Mouse (Mus musculus) hindbrain, postnatal 0 days (tissue): ENCODE data around the gene Ttf2. TPM values are rescaled to one million over a fixed set of nuclear protein-coding genes. Genes with fewer than 3 reads are reported as not detected.

Source experiments
- ATAC-seq: fragments of 200-750 bp; cut with Nextera tagmentation; 2 replicates; pipeline ENCODE4 v1.8.0; 2017; ENCODE audit warnings: mild to moderate bottlenecking, moderate TSS enrichment, moderate library complexity
- DNase-seq: peaks from one replicate; pipeline ENCODE4 v3.0.0-alpha.2; 2015; ENCODE audit warnings: low spot score
- H3K27ac ChIP-seq: fragments of 300-500 bp; sonication (generic); 2 replicates; pipeline ENCODE4 v1.5.1; 2014; ENCODE audit warnings: mild to moderate bottlenecking
- H3K27me3 ChIP-seq: fragments of 300-500 bp; sonication (generic); 2 replicates; pipeline ENCODE4 v1.6.1; 2014; ENCODE audit warnings: low read length, mixed read lengths; ENCODE audit not compliant: insufficient read depth
- H3K36me3 ChIP-seq: fragments of 300-500 bp; sonication (generic); 2 replicates; pipeline ENCODE4 v1.6.1; 2014; ENCODE audit warnings: low read length, mixed read lengths; ENCODE audit not compliant: insufficient read depth
- H3K4me1 ChIP-seq: fragments of 300-500 bp; sonication (generic); 2 replicates; pipeline ENCODE4 v1.6.1; 2014; ENCODE audit warnings: antibody characterized with exemption, low read length, mixed read lengths; ENCODE audit not compliant: insufficient read depth
- H3K4me2 ChIP-seq: fragments of 300-500 bp; sonication (generic); 2 replicates; pipeline ENCODE4 v1.6.1; 2014; ENCODE audit warnings: low read depth, mild to moderate bottlenecking, low read length, moderate library complexity, mixed read lengths
- H3K4me3 ChIP-seq: fragments of 300-500 bp; sonication (generic); 2 replicates; pipeline ENCODE4 v1.5.1; 2014; ENCODE audit warnings: low read length
- H3K9ac ChIP-seq: fragments of 300-500 bp; sonication (generic); replicated peaks from 2 replicates; pipeline ENCODE4 v1.6.1; 2014; ENCODE audit warnings: mild to moderate bottlenecking, low read length, moderate library complexity, mixed read lengths
- H3K9me3 ChIP-seq: fragments of 300-500 bp; sonication (generic); 2 replicates; pipeline ENCODE4 v1.6.1; 2016; ENCODE audit warnings: low read length, mixed read lengths
- CTCF ChIP-seq: IDR thresholded peaks from 2 replicates; pipeline ENCODE4 v1.5.1; 2016; ENCODE audit warnings: antibody characterized with exemption, control low read depth, low read depth
- WGBS: fragments of 180-500 bp; shearing (Covaris S2); extraction: QIAGEN DNeasy Blood & Tissue Kit; methylation state at CpG from one replicate; pipeline ENCODE4 v1.1.7; 2014; 5-methylcytosine and 5-hydroxymethylcytosine counted together
- polyA plus RNA-seq: library from polyadenylated mRNA; unstranded; fragments of >200 nt; fragmentation: Nextera tagmentation; extraction: Ambion mirVana; gene quantifications from 2 replicates; pipeline ENCODE4 v1.2.1, GENCODE M21; 2015
- total RNA-seq: library from RNA; depleted of rRNA; stranded (reverse); fragments of >200 nt; gene quantifications from 2 replicates; pipeline ENCODE4 v1.2.3, GENCODE M21; 2014

Gene Ttf2
- total and polyA plus RNA-seq, 2 experiments from 2014 or later, result 3.3 to 8.4 TPM

DNA sequence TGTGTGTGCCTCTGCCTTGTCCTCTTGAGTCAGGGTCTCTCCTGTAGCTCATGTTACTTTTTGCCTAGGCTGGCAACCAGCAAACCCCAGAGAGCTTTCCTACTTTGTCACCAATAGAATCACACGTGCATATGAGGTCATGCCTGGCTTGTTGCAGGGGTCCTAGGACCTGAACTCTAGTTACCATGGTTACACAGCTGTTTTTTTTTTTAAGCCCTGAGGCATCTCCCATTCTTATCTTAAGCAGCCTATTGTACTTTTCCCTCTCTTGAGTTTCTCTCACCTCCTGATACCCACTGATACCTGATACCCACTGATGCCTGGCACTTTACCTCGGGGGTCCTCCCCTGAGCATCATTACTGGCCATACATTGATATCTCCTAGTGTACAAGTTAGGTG is 30.3 kb upstream of the Ttf2 start:
- TF ChIP-seq CTCF, result no peak
- no peaks in the 10 kb centered on the region for H3K36me3 ChIP-seq

GRCm38 (mm10) chr3:100998904-100999340 is 29.5 kb upstream of the Ttf2 start:
- no peaks in the 10 kb centered on the region for H3K27me3 ChIP-seq
- H3K27ac ChIP-seq, result no peak overlapping the region
- peak; percentile 87 for TF ChIP-seq CTCF
- H3K4me3 ChIP-seq, result no peak overlapping the region
- no peaks in the 10 kb centered on the region for H3K9me3 ChIP-seq
- no peaks in the 10 kb centered on the region for H3K36me3 ChIP-seq
- DNase-seq (peak; percentile 77), ATAC-seq (peak; percentile 64)
- H3K4me2 ChIP-seq, result no peak overlapping the region
- no peaks in the 10 kb centered on the region; the same call in 1 of the 2 replicates for H3K4me1 ChIP-seq
- 20% methylated on average over 6 of the region's 6 CpGs for WGBS
- no peak overlapping the region for H3K9ac ChIP-seq

More for the DNA sequence above, 30.3 kb upstream of the Ttf2 start:
- H3K4me2 ChIP-seq, result no peak overlapping the region
- no peaks in the 10 kb centered on the region for H3K9me3 ChIP-seq
- no peaks in the 10 kb centered on the region for H3K27me3 ChIP-seq
- WGBS, result 27% methylated on average over 2 of the region's 2 CpGs
- H3K27ac ChIP-seq, result no peak overlapping the region
- no peak overlapping the region for H3K9ac ChIP-seq
- no peak for DNase-seq
- H3K4me3 ChIP-seq, result no peak overlapping the region
- no peaks in the 10 kb centered on the region for H3K4me1 ChIP-seq
- no peak for ATAC-seq

DNA sequence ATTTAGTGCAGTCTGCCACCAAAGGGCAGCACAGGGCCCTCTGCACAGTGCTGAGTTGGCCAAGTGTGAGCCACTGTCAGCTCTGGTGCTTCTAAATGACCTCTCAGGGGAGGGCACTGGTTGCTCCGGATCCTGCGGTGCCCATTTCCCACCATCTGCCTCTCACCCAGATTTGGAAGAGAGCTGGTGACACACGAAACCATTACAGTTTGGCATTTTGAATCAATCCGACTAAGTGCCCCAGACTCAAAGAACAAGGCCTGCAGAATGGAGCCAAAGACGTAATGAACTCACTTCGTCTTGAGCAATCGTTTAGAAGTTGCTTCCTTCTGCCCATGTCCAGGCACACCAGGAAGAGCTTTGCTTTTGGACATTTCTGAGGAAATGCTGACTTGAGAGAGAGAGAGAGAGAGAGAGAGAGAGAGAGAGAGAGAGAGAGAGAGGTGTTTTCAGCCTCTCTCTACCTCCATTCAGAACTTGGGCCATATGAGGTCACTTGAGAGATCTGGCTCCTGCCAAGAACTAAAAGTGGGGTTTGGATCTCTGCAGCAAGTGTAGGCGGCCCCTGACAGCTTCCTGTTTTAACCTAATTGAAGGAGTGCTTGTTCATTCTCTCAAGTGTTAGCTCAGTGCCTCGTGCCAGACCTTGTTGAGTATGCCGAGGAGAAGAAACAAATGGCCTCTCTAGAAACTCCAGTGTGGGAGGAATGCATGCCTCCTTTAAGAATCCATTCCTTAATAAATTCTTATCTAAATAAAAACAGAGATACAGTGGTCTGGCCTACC is 28.5 kb upstream of the Ttf2 start:
- DNase-seq (no peak), ATAC-seq (no peak)

GRCm38 (mm10) chr3:100994252-100994651 is 24.8 kb upstream of the Ttf2 start:
- no peak overlapping the region for H3K4me3 ChIP-seq
- H3K27me3 ChIP-seq, result no peaks in the 10 kb centered on the region
- H3K27ac ChIP-seq, result no peak overlapping the region
- H3K4me1 ChIP-seq, result no peaks in the 10 kb centered on the region; the same call in none of the 2 replicates
- no peaks in the 10 kb centered on the region for H3K36me3 ChIP-seq
- WGBS, result 50% methylated on average over 4 of the region's 4 CpGs
- H3K9me3 ChIP-seq, result no peaks in the 10 kb centered on the region
- DNase-seq, result no peak
- no peak overlapping the region for H3K9ac ChIP-seq
- TF ChIP-seq CTCF, result no peak
- no peak for ATAC-seq
- H3K4me2 ChIP-seq, result no peak overlapping the region

More for the DNA sequence above, 28.5 kb upstream of the Ttf2 start:
- WGBS, result 67% methylated on average over 10 of the region's 10 CpGs
- H3K36me3 ChIP-seq, result no peaks in the 10 kb centered on the region
- no peak overlapping the region for H3K27ac ChIP-seq
- H3K9me3 ChIP-seq, result no peaks in the 10 kb centered on the region
- H3K9ac ChIP-seq, result no peak overlapping the region
- H3K27me3 ChIP-seq, result no peaks in the 10 kb centered on the region
- H3K4me3 ChIP-seq, result no peak overlapping the region
- H3K4me2 ChIP-seq, result no peak overlapping the region
- TF ChIP-seq CTCF, result no peak
- H3K4me1 ChIP-seq, result no peaks in the 10 kb centered on the region; the same call in 1 of the 2 replicates

GRCm38 (mm10) chr3:100993718-100994117 is 24.3 kb upstream of the Ttf2 start:
- no peaks in the 10 kb centered on the region for H3K36me3 ChIP-seq
- no peak for DNase-seq
- no peak for TF ChIP-seq CTCF
- WGBS, result 71% methylated on average over 15 of the region's 15 CpGs
- H3K4me1 ChIP-seq, result no peaks in the 10 kb centered on the region; the same call in none of the 2 replicates
- no peaks in the 10 kb centered on the region for H3K9me3 ChIP-seq
- H3K9ac ChIP-seq, result no peak overlapping the region
- ATAC-seq, result no peak
- no peak overlapping the region for H3K4me3 ChIP-seq
- no peak overlapping the region for H3K27ac ChIP-seq
- no peaks in the 10 kb centered on the region for H3K27me3 ChIP-seq
- H3K4me2 ChIP-seq, result no peak overlapping the region

DNA sequence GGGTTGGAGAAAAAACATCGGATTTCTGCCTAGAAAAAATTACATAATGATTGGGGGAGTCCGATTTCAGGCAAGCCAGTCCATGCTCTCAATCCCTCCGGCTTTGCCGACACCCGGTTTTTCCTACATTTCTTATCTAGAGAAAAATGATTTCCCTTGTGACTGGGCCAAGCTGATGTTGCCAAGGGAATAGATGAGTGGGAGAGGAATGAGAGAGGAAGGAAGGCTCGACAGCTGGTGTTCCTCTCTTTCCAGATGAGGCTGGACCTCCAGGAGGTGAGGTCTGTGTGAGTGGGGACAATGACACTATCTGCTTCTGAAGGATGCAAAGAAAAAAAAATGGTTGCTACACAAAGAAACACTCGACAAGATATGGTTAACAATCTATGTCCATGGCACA is 23.7 kb upstream of the Ttf2 start:
- H3K27me3 ChIP-seq, result no peaks in the 10 kb centered on the region
- no peaks in the 10 kb centered on the region; the same call in none of the 2 replicates for H3K4me1 ChIP-seq
- no peak overlapping the region for H3K9ac ChIP-seq
- no peak for TF ChIP-seq CTCF
- H3K9me3 ChIP-seq, result no peaks in the 10 kb centered on the region
- no peak overlapping the region for H3K4me2 ChIP-seq
- no peak overlapping the region for H3K27ac ChIP-seq
- ATAC-seq (no peak), DNase-seq (no peak)
- no peak overlapping the region for H3K4me3 ChIP-seq
- no peaks in the 10 kb centered on the region for H3K36me3 ChIP-seq
- WGBS, result 72% methylated on average over 7 of the region's 7 CpGs

DNA sequence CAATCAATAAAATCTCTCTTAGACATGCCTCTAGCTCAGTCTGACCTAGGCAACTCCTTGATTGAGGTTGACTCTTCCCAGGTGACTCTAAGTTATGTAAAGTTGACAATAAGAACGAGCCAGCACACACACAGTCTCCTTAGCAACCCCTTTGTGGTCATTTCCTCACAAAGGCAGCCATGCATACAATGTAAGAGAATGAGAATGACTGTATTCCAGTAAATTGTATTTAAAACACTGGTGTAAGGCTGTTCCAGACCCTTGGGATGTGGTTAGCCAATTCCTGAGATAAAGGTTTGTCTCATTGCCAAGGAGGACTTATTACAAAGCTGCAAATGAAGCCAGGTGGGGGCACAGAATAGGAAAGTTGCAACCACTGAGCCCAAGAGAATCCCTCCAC is 20.8 kb upstream of the Ttf2 start:
- H3K4me2 ChIP-seq, result no peak overlapping the region
- ATAC-seq (no peak), DNase-seq (peak; percentile 1)
- no peak for TF ChIP-seq CTCF
- H3K27me3 ChIP-seq, result no peaks in the 10 kb centered on the region
- no peaks in the 10 kb centered on the region for H3K9me3 ChIP-seq
- no peak overlapping the region for H3K4me3 ChIP-seq
- no peak overlapping the region for H3K9ac ChIP-seq
- WGBS, result 13% methylated on average over 1 of the region's 1 CpGs
- no peaks in the 10 kb centered on the region; the same call in none of the 2 replicates for H3K4me1 ChIP-seq
- H3K27ac ChIP-seq, result no peak overlapping the region
- H3K36me3 ChIP-seq, result no peaks in the 10 kb centered on the region
